Mouse (Mus musculus): ENCODE data around the gene Plekha4. TPM values are rescaled to one million over a fixed set of nuclear protein-coding genes. Genes with fewer than 3 reads are reported as not detected.

Plekha4 gene
- polyA plus RNA-seq, 1 experiment from 2014 or later = 0.80 TPM

- H3K9ac ChIP-seq (ENCODE audit: low read depth, low read length) = no peak overlapping the region
Observed at GRCm38 (mm10) chr7:45553990-45554389, 27.9 kb downstream of the Plekha4 start.

GRCm38 (mm10) chr7:45554744-45555143 lies 28.6 kb downstream of the Plekha4 start, which contains the start of gene Hsd17b14:
TSS of gene Hsd17b14 (plus strand) at chr7:45554893.
- Histone ChIP-seq H3K4me1 (replicated peaks; ENCODE audit: control insufficient read depth, insufficient read depth, low read length) (no peaks in the 10 kb centered on the region), H3K36me3 (ENCODE audit: control insufficient read depth, insufficient read depth) (no peaks in the 10 kb centered on the region), H3K27ac (ENCODE audit: low read depth, low read length) (no peak within 1 kb of the TSS), H3K4me2 (replicated peaks; ENCODE audit: low read depth) (no peak within 1 kb of the TSS), H3K9ac (ENCODE audit: low read depth, low read length) (no peak within 1 kb of the TSS), H3K4me3 (ENCODE audit: low read depth, low read length) (no peak within 1 kb of the TSS), H3K27me3 (replicated peaks; ENCODE audit: control insufficient read depth, insufficient read depth, low read length) (no peaks in the 10 kb centered on the region), H3K9me3 (ENCODE audit: control insufficient read depth) (no peaks in the 10 kb centered on the region)
- no peak for ATAC-seq
- TF ChIP-seq CTCF (IDR thresholded peaks at IDR 0.05; ENCODE audit: low read depth) = no peak
- WGBS = 42% methylated on average over 8 of the region's 8 CpGs

More at GRCm38 (mm10) chr7:45553990-45554389, 27.9 kb downstream of the Plekha4 start:
- ATAC-seq = no peak
- H3K36me3 ChIP-seq (ENCODE audit: control insufficient read depth, insufficient read depth) = no peaks in the 10 kb centered on the region
- no peak overlapping the region for H3K4me3 ChIP-seq (ENCODE audit: low read depth, low read length)
- H3K27ac ChIP-seq (ENCODE audit: low read depth, low read length) = no peak overlapping the region
- TF ChIP-seq CTCF (IDR thresholded peaks at IDR 0.05; ENCODE audit: low read depth) = no peak
- no peaks in the 10 kb centered on the region for H3K27me3 ChIP-seq (replicated peaks; ENCODE audit: control insufficient read depth, insufficient read depth, low read length)
- no peaks in the 10 kb centered on the region for H3K4me1 ChIP-seq (replicated peaks; ENCODE audit: control insufficient read depth, insufficient read depth, low read length)
- no peak overlapping the region for H3K4me2 ChIP-seq (replicated peaks; ENCODE audit: low read depth)
- 89% methylated on average over 2 of the region's 2 CpGs for WGBS
- no peaks in the 10 kb centered on the region for H3K9me3 ChIP-seq (ENCODE audit: control insufficient read depth)

- ATAC-seq = no peak
- Histone ChIP-seq H3K4me3 (ENCODE audit: low read depth, low read length) (no peak overlapping the region), H3K27ac (ENCODE audit: low read depth, low read length) (no peak overlapping the region), H3K4me2 (replicated peaks; ENCODE audit: low read depth) (no peak overlapping the region), H3K36me3 (ENCODE audit: control insufficient read depth, insufficient read depth) (no peaks in the 10 kb centered on the region), H3K4me1 (replicated peaks; ENCODE audit: control insufficient read depth, insufficient read depth, low read length) (no peaks in the 10 kb centered on the region), H3K27me3 (replicated peaks; ENCODE audit: control insufficient read depth, insufficient read depth, low read length) (peaks cover 2% of the 10 kb centered on the region; the same call in 1 of the 2 replicates), H3K9ac (ENCODE audit: low read depth, low read length) (no peak overlapping the region), H3K9me3 (ENCODE audit: control insufficient read depth) (no peaks in the 10 kb centered on the region)
- 22% methylated on average over 8 of the region's 8 CpGs for WGBS
- TF ChIP-seq CTCF (IDR thresholded peaks at IDR 0.05; ENCODE audit: low read depth) = peak; percentile 91
Observed at GRCm38 (mm10) chr7:45555787-45556186, 29.7 kb downstream of the Plekha4 start.

- Histone ChIP-seq H3K9ac (ENCODE audit: low read depth, low read length) (no peak overlapping the region), H3K9me3 (ENCODE audit: control insufficient read depth) (no peaks in the 10 kb centered on the region), H3K27me3 (replicated peaks; ENCODE audit: control insufficient read depth, insufficient read depth, low read length) (peaks cover 3% of the 10 kb centered on the region; the same call in 1 of the 2 replicates), H3K4me3 (ENCODE audit: low read depth, low read length) (no peak overlapping the region), H3K36me3 (ENCODE audit: control insufficient read depth, insufficient read depth) (no peaks in the 10 kb centered on the region), H3K4me2 (replicated peaks; ENCODE audit: low read depth) (no peak overlapping the region), H3K27ac (ENCODE audit: low read depth, low read length) (no peak overlapping the region), H3K4me1 (replicated peaks; ENCODE audit: control insufficient read depth, insufficient read depth, low read length) (no peaks in the 10 kb centered on the region)
- WGBS = 23% methylated on average over 6 of the region's 6 CpGs
- TF ChIP-seq CTCF (IDR thresholded peaks at IDR 0.05; ENCODE audit: low read depth) = no peak
- peak; percentile 25; the same call in 1 of the 2 replicates for ATAC-seq
Observed at GRCm38 (mm10) chr7:45558907-45559306, 32.8 kb downstream of the Plekha4 start.

DNA sequence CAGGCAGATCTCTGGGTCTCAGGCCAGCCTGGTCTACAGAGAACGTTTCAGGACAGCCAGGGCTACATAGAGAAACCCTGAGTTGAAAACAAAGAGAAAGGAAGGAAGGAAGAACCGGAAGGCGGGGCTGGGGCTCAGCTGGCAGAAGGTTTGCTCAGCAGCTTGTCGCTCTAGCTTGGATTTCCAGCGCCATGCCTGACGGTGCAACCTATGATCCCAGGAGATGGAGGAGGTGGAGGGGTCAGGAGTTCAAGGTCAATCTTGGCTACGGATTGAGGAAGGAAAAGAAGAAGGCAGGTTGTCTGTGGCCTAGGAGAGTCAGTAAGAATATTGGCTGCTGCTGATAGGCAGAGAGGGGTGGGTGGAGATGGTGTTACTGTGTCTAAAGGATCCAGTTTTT lies 34.1 kb downstream of the Plekha4 start:
- no peak overlapping the region for H3K4me2 ChIP-seq (replicated peaks; ENCODE audit: low read depth)
- no peak overlapping the region for H3K27ac ChIP-seq (ENCODE audit: low read depth, low read length)
- no peak for TF ChIP-seq CTCF (IDR thresholded peaks at IDR 0.05; ENCODE audit: low read depth)
- no peaks in the 10 kb centered on the region for H3K9me3 ChIP-seq (ENCODE audit: control insufficient read depth)
- no peak overlapping the region for H3K9ac ChIP-seq (ENCODE audit: low read depth, low read length)
- no peak for ATAC-seq
- no peak overlapping the region for H3K4me3 ChIP-seq (ENCODE audit: low read depth, low read length)
- no peaks in the 10 kb centered on the region for H3K4me1 ChIP-seq (replicated peaks; ENCODE audit: control insufficient read depth, insufficient read depth, low read length)
- peaks cover 3% of the 10 kb centered on the region; the same call in 1 of the 2 replicates for H3K27me3 ChIP-seq (replicated peaks; ENCODE audit: control insufficient read depth, insufficient read depth, low read length)
- WGBS = 72% methylated on average over 7 of the region's 7 CpGs
- no peaks in the 10 kb centered on the region for H3K36me3 ChIP-seq (ENCODE audit: control insufficient read depth, insufficient read depth)

DNA sequence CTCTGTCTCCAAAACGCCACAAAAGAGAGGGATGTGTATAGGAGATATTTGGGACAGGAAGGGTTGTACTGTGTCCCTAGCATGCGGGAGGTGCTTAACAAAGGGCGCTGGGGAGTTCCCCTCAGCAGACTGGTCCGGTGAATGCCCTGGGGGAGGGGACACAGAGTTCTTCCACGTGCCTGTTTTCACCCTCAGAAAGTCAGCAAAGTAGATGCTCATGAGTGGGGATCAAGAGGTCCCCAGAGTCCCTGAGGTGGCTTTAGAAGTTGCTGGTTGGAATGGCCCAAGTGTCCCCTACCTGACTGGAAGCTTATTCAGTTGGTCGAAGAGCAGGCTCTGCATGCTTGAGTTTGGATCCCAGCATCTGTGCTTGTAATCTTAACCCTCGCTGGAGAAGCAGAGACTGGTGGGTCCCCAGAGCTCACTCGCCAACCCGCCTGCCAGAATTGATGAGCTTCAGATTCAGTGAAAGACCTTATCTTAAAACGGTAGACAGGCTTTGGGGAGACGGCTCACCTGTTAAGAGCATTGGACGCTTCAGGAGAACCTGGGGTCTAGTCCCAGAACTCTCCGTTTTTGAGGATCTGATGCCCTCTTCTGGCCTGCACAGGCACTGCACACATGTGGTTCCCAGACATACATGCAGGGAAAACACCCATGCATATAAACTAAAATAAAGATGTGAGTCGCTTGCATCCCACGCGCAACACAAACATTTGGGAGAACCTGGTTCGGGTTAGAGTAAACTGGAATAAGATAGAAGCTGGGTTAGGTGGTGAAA lies 34.9 kb downstream of the Plekha4 start:
- Histone ChIP-seq H3K27ac (ENCODE audit: low read depth, low read length) (no peak overlapping the region), H3K4me3 (ENCODE audit: low read depth, low read length) (0 out of 2 replicates have a peak overlapping the region, but pooled peaks have one; percentile 1), H3K9me3 (ENCODE audit: control insufficient read depth) (no peaks in the 10 kb centered on the region), H3K4me2 (replicated peaks; ENCODE audit: low read depth) (peak overlapping the region; percentile 45), H3K4me1 (replicated peaks; ENCODE audit: control insufficient read depth, insufficient read depth, low read length) (no peaks in the 10 kb centered on the region), H3K27me3 (replicated peaks; ENCODE audit: control insufficient read depth, insufficient read depth, low read length) (peaks cover 3% of the 10 kb centered on the region; the same call in 1 of the 2 replicates), H3K36me3 (ENCODE audit: control insufficient read depth, insufficient read depth) (no peaks in the 10 kb centered on the region), H3K9ac (ENCODE audit: low read depth, low read length) (no peak overlapping the region)
- TF ChIP-seq CTCF (IDR thresholded peaks at IDR 0.05; ENCODE audit: low read depth) = peak; percentile 94
- ATAC-seq = peak; percentile 27; the same call in 1 of the 2 replicates
- 24% methylated on average over 17 of the region's 17 CpGs for WGBS

Data from intestine, postnatal 0 days (tissue).